In genomic region chr6:136983201-136983600, GRCm38 (mm10) we compare ENCODE assay signal across 24 mouse cellular contexts. TPM values are rescaled to one million over a fixed set of nuclear protein-coding genes. Genes with fewer than 3 reads are reported as not detected.
DNase-seq lines count a peak whose midpoint lies in the region; ATAC-seq and TF ChIP-seq lines count a peak whose summit lies in the region.
"Had no signal": no experiment of that assay in that cellular context is flagged by ENCODE, and none has a peak within 500 bp of the region (broad histone marks: within the 10 kb centered on the region; RNA-seq: fewer than 3 reads in every experiment).

No protein-coding gene starts in this region.

- H3K4me1 ChIP-seq in lung, postnatal 0 days (ENCODE audit: insufficient read depth, low read depth, low read length) = no peaks in the 10 kb centered on the region

- H3K9ac ChIP-seq in lung, postnatal 0 days (replicated peaks; ENCODE audit: low read depth) = no peak overlapping the region
- H3K9ac ChIP-seq: heart, embryonic 15.5 days; lung, embryonic 14.5 days; midbrain, embryonic 15.5 days had no signal

- TF ChIP-seq EP300 in lung, postnatal 0 days (IDR thresholded peaks at IDR 0.05) = no peak

- H3K27ac ChIP-seq in lung, postnatal 0 days (ENCODE audit: low read length) = no peak overlapping the region
- H3K27ac ChIP-seq: heart, embryonic 15.5 days; kidney, postnatal 0 days; layer of hippocampus, adult 2 months; limb, embryonic 10.5 days; midbrain, embryonic 15.5 days had no signal

- no peak for TF ChIP-seq CTCF in lung, postnatal 0 days (IDR thresholded peaks at IDR 0.05)

- no peaks in the 10 kb centered on the region for H3K27me3 ChIP-seq in lung, postnatal 0 days (replicated peaks; ENCODE audit: insufficient read depth, low read length)
- H3K27me3 ChIP-seq: heart, embryonic 15.5 days; midbrain, embryonic 15.5 days had no signal

- H3K4me2 ChIP-seq in lung, postnatal 0 days (replicated peaks; ENCODE audit: low read depth, low read length) = no peak overlapping the region
- H3K4me2 ChIP-seq: heart, embryonic 15.5 days; lung, embryonic 14.5 days; midbrain, embryonic 15.5 days had no signal

- H3K36me3 ChIP-seq in lung, postnatal 0 days (ENCODE audit: insufficient read depth, low read length) = no peaks in the 10 kb centered on the region
- H3K36me3 ChIP-seq: heart, embryonic 15.5 days; limb, embryonic 10.5 days; midbrain, embryonic 15.5 days had no signal

- no peaks in the 10 kb centered on the region for H3K9me3 ChIP-seq in lung, postnatal 0 days (ENCODE audit: low read length)
- H3K9me3 ChIP-seq: heart, embryonic 15.5 days; limb, embryonic 10.5 days; midbrain, embryonic 15.5 days had no signal

- WGBS in lung, postnatal 0 days = 70% methylated on average over 7 of the region's 7 CpGs

- H3K4me3 ChIP-seq in lung, postnatal 0 days (ENCODE audit: low read depth, low read length) = no peak overlapping the region
- H3K4me3 ChIP-seq: heart, embryonic 15.5 days; layer of hippocampus, adult 2 months; limb, embryonic 10.5 days; midbrain, embryonic 15.5 days had no signal

- peak; percentile 13 to 14 for DNase-seq in cerebellum, postnatal 10 days
- DNase-seq in cerebellum, postnatal 4 days (ENCODE audit: low spot score in 2 of 2) = no peak
- peak; percentile 37 for DNase-seq in lung, postnatal 0 days (ENCODE audit: low spot score)
- DNase-seq in lung, adult 18-20 months = no peak
- DNase-seq in R1 (ENCODE audit: low read depth, low spot score) = peak; percentile 82
- DNase-seq: adrenal gland, adult 8-10 months; cerebellum, adult 8-10 months; gastrocnemius, postnatal 10 days; kidney, adult 18-20 months; lung, embryonic 14.5 days; right cerebral cortex, adult 18-20 months; thymus, postnatal 14 days had no signal

- ATAC-seq in lung, postnatal 0 days = no peak
- ATAC-seq in megakaryocyte progenitor cell, adult 5-6 weeks (replicated peaks; ENCODE audit: poor library complexity) = peak; percentile 24; the same call in 1 of the 2 replicates
- ATAC-seq in activated CD4-positive, CD25-positive, alpha-beta regulatory T cell, adult 4 months = no peak
- no peak for ATAC-seq in megakaryocyte, adult 5-6 weeks (ENCODE audit: poor library complexity, severe bottlenecking)
- ATAC-seq: CD4-positive, CD25-positive, alpha-beta regulatory T cell, adult 4 months; midbrain, embryonic 15.5 days had no signal

RNA-seq across cellular contexts. Expression of gene Arhgdib, which starts 41.5 kb away (rescaled TPM):
- polyA plus RNA-seq in lung, postnatal 0 days (2015; fragmentation: Nextera tagmentation; extraction: Ambion mirVana) = 68.4 and 70.8 TPM in 2 replicates
- total RNA-seq in megakaryocyte progenitor cell, adult 5-6 weeks (2015) = 2,686 and 2,904 TPM in 2 replicates
- 1,309 and 1,334 TPM in 2 replicates for total RNA-seq in megakaryocyte progenitor cell, adult 5-6 weeks (2017)
- 1,000 to 10,000 TPM; 2,826 to 2,843 TPM for polyA plus RNA-seq in activated CD4-positive, CD25-positive, alpha-beta regulatory T cell, adult 4 months (2017; shearing (Covaris generic))
- 3,528 and 3,668 TPM in 2 replicates for total RNA-seq in megakaryocyte, adult 5-6 weeks (2015)
- 1,567 and 1,601 TPM in 2 replicates for total RNA-seq in megakaryocyte, adult 5-6 weeks (2017)

RNA-seq across cellular contexts. Expression of gene Pde6h, which starts 59.6 kb away (rescaled TPM):
- polyA plus RNA-seq in lung, postnatal 0 days (2015; fragmentation: Nextera tagmentation; extraction: Ambion mirVana) = 0.27 and 0.60 TPM in 2 replicates
- 0.05 TPM in 1 of 2 replicates, not detected in the other for total RNA-seq in megakaryocyte progenitor cell, adult 5-6 weeks (2015)
- total RNA-seq in megakaryocyte progenitor cell, adult 5-6 weeks (2017) = 0.03 and 0.08 TPM in 2 replicates
- polyA plus RNA-seq in activated CD4-positive, CD25-positive, alpha-beta regulatory T cell, adult 4 months (2017; shearing (Covaris generic)) = under 1 TPM in 1 of 2 experiments, not detected in 1; 0.05 TPM
- total RNA-seq in megakaryocyte, adult 5-6 weeks (2015) = 0.02 and 0.04 TPM in 2 replicates
- 0.11 and 0.16 TPM in 2 replicates for total RNA-seq in megakaryocyte, adult 5-6 weeks (2017)
- total RNA-seq: gastrocnemius, postnatal 10 days; MEL had no signal
- polyA plus RNA-seq: forebrain, embryonic 11.5 days; hindbrain, embryonic 11.5 days; limb, embryonic 10.5 days; lung, embryonic 14.5 days; midbrain, embryonic 15.5 days had no signal

Comparison
In these comparisons a context has a peak if more than half of its experiments do, and no peak if none do; other contexts are left out.
1. DNase-seq: peak in cerebellum, postnatal 10 days (2 of 2), lung, postnatal 0 days (single experiment) and R1 (single experiment); none in cerebellum, postnatal 4 days (0 of 2) and lung, adult 18-20 months (0 of 2).